Mouse (Mus musculus): Measurements from ENCODE around the gene Prr5.
"Not testable (repeated sequence)": the region's sequence is repeated elsewhere in the genome, so short reads cannot be mapped to it uniquely, and the experiment has no call there.

Gene Prr5

DNA sequence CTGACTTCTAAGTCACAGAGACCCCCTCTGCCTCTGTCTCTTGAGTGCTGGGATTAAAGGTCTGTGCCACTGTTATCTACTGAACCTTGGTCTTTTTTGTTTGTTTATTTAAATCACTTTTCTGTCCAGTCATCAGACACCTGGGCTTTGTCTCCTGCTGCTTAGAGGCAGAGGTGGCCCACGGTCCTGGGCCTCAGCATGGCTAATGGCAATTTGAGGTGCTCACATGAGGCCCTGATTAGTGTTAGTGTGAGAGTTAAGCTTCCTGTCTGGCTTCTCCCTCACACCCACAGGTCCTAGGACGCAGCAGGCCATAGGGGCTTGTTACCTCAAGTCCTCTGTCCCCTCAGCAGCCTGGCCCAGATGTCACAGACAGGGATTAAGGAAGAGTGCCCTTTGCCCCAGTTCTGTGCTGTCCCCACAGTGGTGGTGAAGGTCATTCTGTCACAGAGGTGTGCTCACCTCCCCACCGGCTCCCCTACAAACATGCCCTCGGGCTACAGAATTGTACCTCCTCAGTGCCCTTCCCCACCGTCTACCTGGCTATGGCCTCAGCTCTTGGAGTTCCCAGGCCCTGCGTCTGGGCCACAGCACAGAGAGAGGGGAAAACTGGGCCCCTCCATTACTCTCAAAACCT, 37.7 kb downstream of the Prr5 start:
- no peak for DNase-seq (ENCODE audit: extremely low read depth, insufficient read length, low spot score)

DNA sequence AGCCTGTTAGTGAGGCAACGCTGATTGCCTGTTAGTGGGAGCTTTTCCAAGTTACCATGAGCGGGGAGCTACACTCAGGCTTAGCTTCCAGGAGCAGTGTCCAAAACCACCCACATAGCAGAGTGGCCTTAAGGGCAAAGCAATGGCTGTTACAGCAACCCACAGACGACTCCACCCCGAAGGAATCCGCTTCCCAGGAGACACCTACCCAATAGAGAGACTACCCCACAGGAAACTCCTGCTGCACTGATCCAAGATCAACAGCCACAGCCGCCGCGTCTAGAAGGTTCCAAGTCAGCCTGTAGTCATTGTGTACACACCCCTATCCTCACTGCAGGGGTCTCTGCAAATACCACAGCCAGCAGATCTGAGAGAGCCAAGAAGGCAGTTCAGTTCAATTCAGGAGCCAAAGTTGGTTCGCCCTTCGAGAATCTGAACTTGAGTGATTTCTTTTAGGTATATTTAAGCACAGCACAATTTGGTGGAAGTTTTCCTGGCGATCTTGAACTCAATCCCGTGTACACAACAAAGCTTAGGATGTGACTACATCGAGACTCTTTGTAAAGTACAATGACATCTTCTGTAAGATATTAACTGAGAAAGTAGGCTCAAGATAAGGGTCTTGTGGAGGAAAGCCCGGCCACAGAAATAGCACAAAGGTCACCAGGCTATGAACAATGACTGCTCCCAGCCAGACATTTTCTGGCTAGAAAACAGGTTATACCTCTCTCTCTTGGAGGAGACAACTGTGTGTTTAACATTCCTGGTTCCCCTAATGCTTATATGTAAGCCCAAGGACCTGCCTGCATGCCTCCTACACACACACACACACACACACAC, 43.4 kb downstream of the Prr5 start:
- DNase-seq (ENCODE audit: extremely low read depth, insufficient read length, low spot score), result peak; percentile 26

DNA sequence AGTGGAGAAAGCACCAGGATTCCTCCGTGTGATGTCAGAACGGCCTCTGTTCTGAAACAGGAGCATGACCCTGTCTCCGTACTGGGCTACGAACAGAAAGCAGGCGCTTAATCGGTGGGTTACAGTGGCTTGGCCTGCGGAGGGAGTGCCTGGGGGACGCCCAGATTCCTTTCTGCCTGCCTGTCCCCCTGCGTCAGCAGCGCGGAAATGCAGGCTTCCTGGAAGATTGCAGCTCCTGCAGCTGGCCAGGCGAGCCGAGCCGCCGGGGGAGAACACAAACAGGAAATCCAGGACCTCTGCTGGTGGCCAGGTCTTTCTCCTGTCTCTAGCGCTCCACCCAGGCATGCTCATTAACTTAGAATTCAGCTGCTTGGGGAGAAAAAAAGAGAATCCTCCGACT, 45.3 kb downstream of the Prr5 start:
- DNase-seq (ENCODE audit: extremely low read depth, insufficient read length, low spot score), result peak; percentile 80

DNA sequence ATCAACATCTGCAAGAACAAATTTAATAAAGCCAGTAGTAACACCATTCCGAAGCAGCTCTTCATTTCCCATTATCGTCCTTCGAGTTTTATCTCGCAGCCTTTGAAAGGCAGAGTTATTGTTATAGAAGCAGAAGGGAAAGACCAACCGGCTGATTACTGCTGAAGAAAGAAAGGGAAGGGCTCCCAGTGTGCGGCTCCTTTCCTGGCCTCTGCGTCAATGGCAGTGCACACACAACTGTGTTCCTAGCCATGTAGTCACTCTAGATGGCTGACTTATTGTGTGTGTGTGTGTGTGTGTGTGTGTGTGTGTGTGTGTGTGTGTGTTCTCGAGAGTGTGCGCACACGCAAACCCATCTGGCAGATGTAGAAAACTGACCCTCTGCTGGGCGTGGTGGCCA, 45.7 kb downstream of the Prr5 start:
- no peak for DNase-seq (ENCODE audit: extremely low read depth, insufficient read length, low spot score)

DNA sequence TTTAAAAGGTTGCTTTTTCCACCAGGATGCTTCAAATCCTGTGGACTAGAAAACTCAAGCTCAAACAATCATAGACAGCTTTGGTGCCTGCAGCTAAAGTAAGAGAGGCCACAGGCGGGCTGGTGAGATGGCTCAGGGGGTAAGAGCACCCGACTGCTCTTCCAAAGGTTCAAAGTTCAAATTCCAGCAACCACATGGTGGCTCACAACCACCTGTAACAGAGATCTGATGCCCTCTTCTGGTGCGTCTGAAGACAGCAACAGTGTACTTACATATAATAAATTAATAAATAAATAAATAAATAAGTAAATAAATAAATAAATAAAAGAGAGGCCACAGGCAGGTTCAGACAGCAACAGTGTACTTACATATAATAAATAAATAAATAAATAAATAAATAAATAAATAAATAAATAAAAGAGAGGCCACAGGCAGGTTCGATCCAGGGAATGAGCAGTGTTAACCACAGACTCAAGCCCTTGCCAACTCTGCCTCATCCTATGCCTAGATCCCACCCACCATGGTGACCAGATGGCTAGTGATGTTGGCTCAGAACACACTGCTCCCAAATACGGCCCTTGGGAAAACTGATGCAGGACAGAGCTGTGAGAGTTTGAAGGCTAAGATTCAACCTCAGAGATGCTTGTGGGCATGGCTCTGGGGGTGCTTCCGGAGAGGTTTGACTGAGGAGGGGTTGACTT, 48.3 kb downstream of the Prr5 start:
- peak; percentile 27 for DNase-seq (ENCODE audit: extremely low read depth, insufficient read length, low spot score)

DNA sequence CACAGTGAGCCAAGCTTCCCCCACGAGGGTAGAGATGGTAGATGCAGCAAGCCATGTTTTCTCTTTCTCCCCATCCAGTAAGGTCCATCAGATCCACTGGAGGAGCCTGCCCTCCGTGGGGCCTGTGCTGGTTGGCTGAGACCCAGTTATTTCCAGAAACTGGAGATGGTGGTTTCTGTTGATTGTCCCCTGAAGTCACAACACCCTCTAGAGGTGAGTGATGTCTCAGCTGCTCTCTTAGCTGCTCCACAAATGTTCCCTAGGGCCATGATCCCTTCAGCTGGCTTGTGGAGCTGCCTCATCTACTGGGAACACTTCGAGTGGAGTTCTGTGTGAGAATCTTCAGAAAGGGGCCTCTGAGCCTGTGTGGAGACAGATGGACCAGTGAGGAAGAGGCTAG, 49.4 kb downstream of the Prr5 start:
- no peak for DNase-seq (ENCODE audit: extremely low read depth, insufficient read length, low spot score)

- no peak for DNase-seq (ENCODE audit: extremely low read depth, insufficient read length, low spot score)
These were observed 50.4 kb downstream of the Prr5 start, which contains the start of gene Arhgap8 for GRCm38 (mm10) chr15:84719791-84720190. Gene Arhgap8 (plus strand): TSS chr15:84720052.

DNA sequence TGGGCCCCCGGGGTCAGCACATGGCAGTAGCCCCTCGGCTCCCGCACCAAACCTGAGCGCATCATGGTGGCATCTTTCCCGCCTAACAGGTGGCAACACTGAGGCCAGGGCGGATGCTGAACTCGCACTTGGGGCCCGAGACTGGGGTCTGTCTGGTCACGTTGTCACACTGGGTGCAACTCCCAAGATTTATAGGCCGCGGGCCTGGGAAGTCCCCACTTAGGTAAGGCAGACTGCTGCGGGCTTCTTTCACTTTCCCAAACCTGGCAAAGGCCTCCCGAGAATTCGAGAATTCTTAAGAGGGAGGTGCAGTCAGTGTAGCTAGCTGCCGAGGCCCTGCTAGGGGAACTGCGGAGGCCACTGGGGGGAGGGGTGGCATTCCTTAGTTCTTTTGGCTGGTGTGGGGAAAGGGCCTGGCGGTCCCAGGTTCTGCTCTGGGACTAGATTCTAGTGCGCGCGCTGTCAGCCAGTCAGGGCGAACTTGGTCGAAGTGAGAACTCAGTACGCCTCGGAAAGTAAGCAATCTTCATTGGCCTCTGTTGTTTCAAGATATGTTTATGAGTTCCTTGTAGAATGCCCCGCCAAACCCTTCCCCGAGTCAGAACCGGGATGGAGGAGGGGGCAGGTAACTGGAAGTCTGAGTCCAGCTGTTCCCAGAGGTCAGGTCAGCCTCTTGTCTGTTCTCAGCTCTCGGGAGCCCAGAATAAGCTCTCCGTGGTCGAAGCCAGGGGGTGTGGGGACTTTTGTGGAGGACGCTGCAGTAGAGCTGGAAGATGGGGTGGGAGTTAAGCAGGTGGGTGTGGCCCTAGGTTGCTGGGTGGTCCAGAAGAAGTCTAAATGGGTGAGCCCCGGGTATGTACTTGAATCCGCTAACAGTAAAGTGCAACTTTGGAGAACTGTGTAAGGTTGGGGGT, 51.1 kb downstream of the Prr5 start:
- DNase-seq (ENCODE audit: extremely low read depth, insufficient read length, low spot score), result no peak

GRCm38 (mm10) chr15:84723656-84724055, 54.2 kb downstream of the Prr5 start:
- DNase-seq (ENCODE audit: extremely low read depth, insufficient read length, low spot score), result not testable (repeated sequence)

DNA sequence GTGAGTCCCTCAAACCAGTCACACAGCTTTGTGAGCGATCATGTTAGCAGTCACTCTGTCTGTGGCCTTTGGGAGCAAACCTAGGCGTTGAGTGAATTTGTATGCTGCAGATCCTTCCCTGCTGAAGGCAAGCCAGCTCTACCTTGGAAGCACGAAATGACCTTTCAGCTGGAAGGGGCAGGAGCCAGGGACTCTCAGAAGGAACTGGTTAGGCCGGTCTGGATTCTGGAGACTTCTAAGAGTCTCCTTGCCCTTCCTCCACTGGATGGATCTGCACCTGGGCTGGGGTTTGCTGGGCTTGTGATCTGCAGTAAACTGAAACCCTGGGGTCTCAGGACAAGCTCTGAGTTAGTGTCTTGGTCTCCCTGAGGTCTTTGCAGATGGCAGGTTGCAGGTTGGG, 54.8 kb downstream of the Prr5 start:
- no peak for DNase-seq (ENCODE audit: extremely low read depth, insufficient read length, low spot score)

GRCm38 (mm10) chr15:84729685-84730084, 60.3 kb downstream of the Prr5 start:
- no peak for DNase-seq (ENCODE audit: extremely low read depth, insufficient read length, low spot score)

DNA sequence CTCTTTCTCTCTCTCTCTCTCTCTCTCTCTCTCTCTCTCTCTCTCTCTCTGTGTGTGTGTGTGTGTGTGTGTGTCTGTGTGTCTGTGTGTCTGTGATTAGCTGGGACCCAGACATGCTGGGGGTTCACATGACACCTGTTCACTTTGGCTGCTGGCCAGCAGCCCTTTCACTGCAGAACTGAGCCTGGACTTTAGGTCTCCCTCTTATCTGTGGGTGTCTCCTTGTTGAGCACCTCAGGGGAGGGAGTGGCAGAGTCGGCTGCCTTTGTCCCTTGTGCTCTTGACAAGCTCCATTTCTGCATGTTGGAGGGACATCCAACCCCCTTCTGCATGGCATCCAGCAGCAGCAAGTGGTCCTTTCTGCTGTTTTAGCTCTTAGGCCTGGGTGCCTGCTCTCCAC, 61.5 kb downstream of the Prr5 start:
- no peak for DNase-seq (ENCODE audit: extremely low read depth, insufficient read length, low spot score)

DNA sequence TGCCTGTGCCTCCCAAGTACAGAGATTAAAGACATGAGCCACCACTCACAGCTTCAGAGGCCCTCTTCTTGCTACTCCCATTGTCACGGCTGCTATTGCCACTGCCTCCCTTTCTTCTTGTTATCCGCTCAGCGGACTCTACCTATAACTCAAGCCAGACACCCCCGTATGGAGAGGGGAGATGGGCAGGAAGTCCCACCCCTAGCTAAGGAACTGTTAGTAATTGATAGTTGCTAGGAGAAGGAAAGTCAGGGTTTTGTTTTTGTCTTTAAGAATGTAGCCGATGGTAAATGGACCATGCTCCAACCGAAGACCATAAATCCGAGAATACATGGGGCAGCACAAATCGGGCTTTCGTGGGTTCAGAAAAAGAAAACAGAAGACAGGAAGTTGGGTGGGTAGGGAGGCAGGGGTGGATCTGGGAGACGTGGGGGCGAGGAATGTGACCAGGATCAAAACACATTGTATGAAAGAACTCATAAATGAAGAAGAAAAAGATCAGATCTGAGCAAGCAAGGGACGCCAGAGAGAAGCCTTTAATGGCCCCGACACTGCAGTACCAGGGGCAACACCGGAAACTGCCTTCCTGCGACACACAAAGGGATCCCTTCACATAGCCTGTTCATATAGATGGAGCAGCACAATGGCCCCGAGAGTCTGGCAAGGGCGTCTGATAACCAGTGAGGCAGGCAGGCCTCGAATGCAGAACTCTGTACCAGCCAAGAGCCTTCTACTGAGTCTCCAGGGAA, 62.4 kb downstream of the Prr5 start:
- DNase-seq (ENCODE audit: extremely low read depth, insufficient read length, low spot score), result no peak

DNA sequence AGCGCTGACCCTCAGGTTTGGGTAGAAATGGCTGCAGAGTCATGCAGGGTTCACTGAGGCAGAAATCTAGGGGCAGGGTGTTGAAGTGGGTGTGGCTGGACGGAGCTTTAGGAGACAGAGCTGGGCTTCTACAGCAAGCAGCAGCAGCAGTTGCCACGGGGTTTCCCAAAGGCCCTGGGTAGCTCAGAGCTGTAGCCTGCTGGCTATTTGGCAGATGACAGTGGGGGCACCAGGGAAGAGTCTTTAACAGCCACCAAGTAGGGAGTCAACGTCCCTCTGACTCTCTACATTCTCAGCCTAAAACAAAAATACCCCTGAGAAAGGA, 63.0 kb downstream of the Prr5 start:
- no peak for DNase-seq (ENCODE audit: extremely low read depth, insufficient read length, low spot score)

GRCm38 (mm10) chr15:84736346-84736993, 67.0 kb downstream of the Prr5 start:
- no peak for DNase-seq (ENCODE audit: extremely low read depth, insufficient read length, low spot score)

DNA sequence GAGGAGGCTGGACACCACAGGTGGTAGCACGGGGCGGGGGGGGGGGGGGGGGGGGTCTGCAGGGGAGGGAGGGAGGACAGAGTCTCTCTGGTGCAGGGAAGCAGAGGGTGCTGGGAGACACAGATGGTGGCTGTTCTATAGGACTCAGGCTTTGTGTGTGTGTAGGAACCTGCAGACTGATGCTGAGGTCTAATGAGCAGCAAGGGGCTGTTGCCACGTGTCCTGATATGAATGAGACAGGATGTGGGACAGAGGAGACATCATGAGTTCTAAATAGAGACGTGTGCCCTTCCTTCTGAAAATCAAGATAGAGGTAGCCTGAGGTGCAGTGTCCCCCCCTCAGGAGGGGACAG, 67.5 kb downstream of the Prr5 start:
- DNase-seq (ENCODE audit: extremely low read depth, insufficient read length, low spot score), result no peak

GRCm38 (mm10) chr15:84738246-84738645, 68.8 kb downstream of the Prr5 start:
- no peak for DNase-seq (ENCODE audit: extremely low read depth, insufficient read length, low spot score)

GRCm38 (mm10) chr15:84741573-84741972, 72.2 kb downstream of the Prr5 start:
- no peak for DNase-seq (ENCODE audit: extremely low read depth, insufficient read length, low spot score)

GRCm38 (mm10) chr15:84743347-84743746, 73.9 kb downstream of the Prr5 start:
- DNase-seq (ENCODE audit: extremely low read depth, insufficient read length, low spot score), result no peak

DNA sequence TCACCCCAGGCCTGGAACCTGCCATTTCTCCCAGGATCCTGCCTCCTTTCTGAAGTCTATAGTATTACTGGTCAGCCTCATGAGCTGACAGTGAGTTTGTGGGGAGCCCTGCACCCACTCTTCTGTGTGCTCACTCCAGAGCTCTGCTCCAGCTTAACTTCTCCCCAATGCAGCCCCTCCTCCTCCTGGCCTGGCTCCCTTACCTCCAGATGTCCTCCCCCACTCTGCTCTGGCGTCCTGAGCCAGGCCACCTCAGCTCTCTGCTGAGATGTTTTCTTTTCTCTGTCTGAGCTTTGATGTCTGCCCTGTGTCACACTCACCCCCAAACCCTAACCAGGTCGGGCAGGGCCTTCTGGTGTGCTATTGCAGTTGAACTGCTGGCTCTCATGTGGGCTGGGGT, 74.9 kb downstream of the Prr5 start:
- no peak for DNase-seq (ENCODE audit: extremely low read depth, insufficient read length, low spot score)

All from 3134 (cell line).